Mouse (Mus musculus): ENCODE data around the gene Ttc28. TPM values are rescaled to one million over a fixed set of nuclear protein-coding genes. Genes with fewer than 3 reads are reported as not detected.
A peak's percentile ranks its signal among the peaks of the same experiment; 100 is the strongest.

Gene Ttc28
- total RNA-seq, 2 experiments from 2014 or later = 9.3 to 9.8 TPM

DNA sequence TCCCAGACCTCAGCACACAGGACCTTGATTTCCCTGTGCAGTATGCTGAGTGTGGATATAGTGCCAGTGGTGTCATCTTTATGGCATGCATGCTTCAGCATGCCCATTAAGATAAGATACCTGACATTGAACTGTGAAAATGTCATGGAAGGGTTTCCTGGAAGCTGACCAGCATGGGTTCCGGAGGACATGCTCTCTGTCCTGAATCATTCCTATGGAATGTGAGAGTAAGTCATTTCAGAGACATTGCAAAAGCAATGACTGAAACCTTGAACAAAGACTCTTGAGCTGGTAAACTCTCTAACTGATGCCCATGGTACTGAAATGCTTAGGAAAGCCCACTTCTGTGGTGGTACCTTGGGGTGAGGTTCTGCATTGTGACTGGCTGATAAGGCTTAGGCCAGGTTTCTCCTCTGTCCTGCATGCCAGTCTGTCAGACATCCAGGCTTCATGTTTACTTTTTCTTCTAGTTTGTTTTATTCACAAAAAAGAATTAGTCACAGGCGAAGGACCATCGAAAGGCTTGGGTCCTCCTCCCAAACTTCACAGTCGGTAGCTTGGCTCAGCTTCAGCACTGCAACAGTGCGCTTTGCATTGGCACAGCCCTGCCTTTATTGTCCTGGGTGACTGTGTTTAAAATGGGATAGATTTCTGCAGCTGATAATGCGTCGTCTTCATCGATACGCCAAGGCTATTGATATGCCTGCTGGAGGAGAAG, 242.9 kb downstream of the Ttc28 start:
- no peak for DNase-seq (ENCODE audit: low spot score in 2 of 2)

DNA sequence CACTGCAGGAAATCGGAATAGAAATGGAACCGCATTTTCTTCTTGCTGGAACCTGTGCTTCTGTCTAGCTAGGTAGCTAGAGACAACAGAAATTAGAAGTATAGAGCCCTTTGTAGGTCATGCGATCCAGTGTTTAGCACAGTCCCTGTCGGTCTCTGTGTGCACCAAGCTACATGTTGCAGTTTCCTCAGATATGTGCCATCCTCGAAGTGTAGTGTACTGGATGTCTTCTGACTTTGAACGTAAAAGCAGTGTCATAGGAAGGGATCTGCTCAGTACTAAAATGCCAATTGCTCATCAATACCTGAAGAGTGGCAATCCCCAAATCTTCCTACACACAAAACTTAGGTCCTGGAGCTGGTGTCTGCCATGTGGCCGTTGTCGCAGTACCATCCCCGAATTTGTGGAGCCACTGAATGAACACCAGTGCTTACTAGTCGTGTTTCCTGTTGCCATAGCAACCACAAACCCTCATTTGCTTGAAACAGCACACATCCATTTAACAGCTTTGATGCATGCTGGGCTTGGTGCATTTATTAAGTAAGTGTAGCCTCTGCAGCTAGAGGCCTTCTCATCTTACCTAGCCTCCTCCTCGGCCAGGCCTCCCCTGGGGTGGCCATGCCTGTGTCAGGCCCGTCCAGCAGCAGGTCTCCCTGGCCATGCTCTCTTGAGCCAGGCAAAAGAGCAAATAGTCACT, 243.6 kb downstream of the Ttc28 start:
- DNase-seq (ENCODE audit: low spot score in 2 of 2) = no peak

DNA sequence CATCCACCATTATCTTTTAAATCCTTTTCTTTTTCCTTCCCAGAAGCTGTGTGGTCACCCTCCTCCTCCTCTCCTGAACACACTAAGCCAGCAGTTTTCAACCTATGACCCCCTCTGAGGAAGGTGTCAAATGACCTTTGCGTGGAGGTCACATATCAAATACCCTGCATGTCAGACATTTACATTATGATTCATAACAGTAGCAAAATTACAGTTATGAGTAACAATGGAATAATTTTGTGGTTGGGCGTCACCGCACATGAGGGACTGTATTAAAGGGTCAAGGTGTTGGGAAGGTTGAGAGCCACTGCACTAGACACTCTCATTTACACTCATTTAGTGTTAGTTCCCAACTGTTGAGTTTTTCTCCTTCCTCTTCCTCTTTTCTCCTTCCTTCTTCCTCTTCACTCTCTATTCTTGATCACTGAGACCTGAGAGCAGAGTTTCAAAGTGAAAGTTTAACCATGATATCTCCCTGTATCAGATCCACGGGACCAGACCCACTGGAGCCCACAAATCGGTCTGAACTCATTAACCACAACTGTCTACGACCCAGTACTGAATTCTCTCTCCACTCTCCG, 245.1 kb downstream of the Ttc28 start:
- DNase-seq (ENCODE audit: low spot score in 2 of 2) = no peak

DNA sequence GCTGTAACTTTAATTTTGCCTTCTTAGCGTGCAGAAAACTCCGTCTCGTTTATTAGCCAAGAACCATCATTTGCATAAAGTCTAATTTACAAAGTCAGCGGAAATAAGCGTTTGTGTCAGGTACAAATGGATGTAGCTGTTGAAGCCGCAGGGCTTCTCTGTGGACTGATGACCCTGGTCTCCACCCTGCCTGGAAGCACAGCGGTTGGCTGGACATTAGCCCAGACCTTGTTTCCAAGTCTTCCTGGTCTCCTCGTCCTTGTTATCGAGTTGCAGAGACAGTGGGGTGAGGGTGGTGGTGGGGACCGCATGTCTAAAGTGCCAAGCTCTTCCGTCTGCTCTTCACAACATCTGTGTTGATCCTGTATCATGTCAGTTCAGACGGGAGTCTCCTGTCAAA, 246.1 kb downstream of the Ttc28 start:
- no peak for DNase-seq (ENCODE audit: low spot score in 2 of 2)

DNA sequence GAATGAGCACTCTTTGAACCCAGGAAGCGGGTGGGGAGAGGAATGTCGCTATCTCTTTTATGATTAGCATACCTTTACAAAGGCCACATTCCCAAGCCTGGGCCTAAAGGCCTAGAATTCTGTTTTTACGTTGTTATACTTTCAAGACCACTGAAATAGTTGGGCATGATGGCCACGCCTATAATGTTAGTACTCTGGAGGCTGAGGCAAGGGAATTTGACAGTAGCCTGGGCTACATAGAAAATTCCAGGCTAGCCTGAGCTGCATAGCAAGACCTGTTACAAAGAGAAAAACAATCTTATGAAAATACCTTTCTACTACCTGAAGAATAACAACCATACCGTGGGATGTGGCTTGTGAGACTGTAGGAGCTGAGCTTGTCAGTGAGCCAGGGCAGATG, 248.2 kb downstream of the Ttc28 start:
- DNase-seq (ENCODE audit: low spot score in 2 of 2) = no peak

DNA sequence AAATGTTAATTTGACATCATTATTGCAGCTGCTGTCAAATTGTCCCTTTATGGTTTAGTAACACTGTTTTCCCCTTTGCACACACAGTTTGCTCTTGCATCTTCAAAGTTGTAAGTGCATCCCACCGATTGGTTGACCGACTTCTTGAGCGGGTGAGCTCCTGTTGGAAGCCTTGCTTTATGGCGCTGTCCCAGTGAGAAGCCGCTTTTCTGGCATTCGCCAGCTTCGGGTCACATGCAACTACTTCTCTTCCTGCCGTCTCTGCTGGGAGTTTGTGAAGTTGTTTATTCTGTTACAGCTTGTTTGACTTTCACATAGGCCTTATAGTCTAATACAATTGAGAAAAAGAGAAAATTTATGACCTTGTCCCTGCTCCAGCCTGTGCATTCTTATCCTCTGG, 250.5 kb downstream of the Ttc28 start:
- DNase-seq (ENCODE audit: low spot score in 2 of 2) = no peak

DNA sequence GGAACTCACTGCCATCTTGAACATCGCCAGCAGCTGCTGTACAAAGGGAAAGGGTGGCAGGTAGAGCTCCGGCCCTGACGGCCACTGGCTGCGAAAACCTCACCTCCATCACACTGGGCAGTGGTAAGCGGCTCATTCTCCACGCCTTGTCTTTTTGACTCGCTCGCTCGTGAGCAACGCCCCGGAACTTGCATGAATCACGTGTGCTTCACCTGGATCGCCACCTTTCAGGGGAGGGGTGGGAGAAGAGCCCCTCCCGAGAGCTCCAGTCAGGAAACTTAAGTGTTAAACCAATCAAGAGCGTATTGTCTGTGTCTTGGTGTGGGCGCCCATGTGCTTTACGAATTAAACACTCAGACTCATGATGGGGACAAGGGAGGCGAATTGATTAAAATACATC, 252.0 kb downstream of the Ttc28 start:
- no peak for DNase-seq (ENCODE audit: low spot score in 2 of 2)

DNA sequence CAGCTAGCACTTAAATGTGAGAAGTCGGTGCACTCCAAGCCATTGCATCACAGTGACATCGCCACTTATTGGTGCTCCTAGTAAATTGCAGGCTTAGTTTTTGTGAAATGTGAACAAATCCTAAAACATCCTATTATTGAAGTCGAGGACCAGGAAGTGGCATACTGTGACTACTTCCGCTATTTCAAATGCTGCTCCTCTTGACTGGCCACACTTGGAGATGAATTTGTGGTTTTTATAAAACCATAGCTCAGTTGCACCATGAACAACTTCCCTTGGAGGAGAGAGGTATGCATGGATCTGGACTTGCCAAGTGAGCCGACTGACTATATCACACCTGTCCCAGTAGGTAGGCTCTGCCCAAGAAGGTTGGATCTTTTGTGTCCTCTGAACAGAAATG, 253.5 kb downstream of the Ttc28 start:
- DNase-seq (ENCODE audit: low spot score in 2 of 2) = no peak

DNA sequence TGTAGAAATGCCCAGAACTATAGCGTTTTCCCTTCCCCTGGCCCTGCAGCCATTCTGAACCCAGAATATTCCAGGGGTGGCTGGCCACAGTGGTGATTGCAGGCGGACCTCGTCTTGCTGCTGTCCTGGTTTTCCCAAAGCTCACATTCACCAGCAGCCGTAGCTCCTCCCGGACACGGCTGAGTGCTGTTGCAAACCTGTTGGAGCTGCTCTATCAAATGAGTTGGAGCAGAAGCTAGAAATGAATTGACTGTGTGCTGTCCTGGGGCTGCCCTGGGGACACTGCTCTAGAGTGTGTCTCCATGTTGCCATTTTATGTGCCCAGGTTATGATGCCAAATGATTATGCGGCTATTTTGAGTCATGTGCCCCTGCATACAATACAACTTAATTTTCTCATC, 254.2 kb downstream of the Ttc28 start:
- DNase-seq (ENCODE audit: low spot score in 2 of 2) = no peak

DNA sequence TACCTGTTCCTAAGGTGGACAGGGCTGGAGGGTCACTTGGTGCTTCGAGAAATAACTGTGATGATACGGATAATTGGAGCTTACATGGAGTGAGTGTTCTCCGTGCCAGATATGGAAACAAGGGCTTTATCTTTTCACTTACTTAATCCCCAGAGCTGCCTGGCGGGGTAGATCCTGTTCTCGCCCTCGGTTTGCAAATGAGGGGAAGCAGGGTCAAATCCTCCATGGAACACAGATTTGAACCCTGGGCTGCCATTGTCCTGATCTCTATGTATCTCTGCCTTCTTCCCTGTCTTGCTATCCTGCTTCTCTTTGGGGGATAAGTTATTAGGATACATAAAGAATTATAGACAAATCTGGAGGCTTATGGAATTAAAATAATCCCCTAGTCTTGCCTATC, 257.7 kb downstream of the Ttc28 start:
- DNase-seq (ENCODE audit: low spot score in 2 of 2) = no peak

DNA sequence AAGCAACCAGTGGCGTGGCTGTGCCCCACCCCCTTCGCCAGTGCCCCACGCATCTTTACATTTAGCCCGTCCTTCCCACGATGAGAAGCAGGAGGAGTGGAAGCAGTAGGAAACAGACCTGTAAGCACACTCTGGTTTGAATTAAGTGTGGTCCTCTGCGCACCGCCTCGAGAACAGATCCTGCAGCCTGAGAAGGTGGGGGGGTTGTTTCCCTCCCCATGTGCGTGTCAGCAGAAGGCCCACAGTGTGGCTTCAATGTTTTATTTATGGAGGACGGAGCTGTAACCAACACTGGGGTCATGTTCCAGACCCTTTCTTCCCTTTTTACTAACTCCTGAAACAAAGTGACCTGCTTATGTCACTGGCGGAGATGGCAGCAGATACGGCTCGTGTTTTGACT, 258.1 kb downstream of the Ttc28 start:
- no peak for DNase-seq (ENCODE audit: low spot score in 2 of 2)

DNA sequence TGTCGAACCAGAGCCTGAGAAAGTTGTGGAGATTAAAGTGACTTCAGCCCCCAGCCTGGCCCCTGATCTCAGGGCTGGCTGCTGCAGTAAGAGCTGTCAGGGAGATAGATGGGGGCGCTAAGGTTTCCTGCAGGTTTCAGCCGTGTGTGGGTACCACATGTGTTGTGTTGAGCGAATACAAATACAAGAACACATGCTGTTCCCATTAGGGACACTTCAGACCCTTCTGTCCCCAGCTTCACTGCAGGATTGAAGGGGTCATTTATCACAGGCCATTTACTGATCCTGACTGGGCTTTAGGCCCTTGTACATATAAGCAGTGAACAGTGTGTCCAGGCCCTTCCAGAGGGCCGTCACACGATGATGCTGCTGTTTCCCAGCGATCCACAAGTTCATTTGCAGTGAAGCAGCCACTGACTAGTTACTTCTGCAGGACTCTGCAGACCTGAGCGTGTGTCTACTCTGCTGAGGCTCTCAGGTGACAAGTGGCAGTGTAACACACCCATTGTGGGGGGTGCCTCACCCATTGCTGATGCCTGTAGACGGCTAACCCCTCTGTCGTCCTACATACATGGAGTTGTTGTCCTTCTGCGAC, 258.7 kb downstream of the Ttc28 start:
- no peak for DNase-seq (ENCODE audit: low spot score in 2 of 2)

DNA sequence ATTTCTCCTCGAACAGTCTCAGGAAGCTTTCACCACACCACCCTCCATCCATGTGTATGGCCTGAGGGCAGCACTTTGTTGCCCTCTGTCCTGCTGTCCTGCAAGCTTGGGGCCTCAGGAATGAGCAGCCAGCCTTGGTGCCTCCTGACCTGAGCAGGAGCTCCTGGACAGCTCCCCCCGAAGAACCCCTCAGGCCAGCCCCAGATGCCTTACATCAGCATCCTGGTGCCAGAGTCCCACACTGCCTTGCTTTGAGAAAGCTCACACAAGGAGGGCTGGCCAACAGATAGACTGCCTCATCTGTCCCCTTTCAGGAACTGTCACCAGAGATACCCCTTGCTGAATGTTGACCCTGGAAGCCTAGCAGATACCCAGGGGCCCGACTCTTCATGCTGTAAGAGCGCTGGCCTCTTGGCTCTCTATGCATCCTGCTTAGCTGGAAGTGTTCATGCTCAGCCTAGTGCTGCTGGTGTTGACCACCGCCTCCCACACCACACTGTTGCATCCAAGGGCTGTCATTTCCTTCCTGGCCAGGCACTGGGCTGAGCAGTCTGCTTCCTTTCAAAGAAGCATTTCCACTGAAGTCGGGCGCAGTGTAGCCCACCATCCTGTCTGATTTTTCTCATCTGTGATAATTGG, 259.4 kb downstream of the Ttc28 start:
- DNase-seq (ENCODE audit: low spot score in 2 of 2) = no peak

DNA sequence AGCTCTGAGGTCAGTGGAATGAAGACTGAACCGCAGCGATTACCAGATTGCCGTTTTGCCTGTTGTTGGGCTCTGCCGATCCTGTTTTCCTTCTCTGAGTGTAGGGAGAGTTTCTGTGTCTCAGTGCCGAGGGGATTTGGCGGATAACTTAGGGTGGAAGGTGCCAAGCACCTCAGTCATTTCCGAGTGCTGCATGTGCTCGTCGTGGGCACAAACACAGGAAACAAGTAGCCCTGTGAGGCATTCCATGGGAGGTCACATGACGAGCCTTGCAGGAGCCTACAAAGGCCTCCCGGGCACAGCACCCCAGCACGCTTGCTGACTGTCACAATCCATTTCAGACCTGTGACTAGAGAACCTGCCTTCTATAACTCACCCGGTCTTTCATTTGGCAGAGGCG, 260.0 kb downstream of the Ttc28 start:
- no peak for DNase-seq (ENCODE audit: low spot score in 2 of 2)

DNA sequence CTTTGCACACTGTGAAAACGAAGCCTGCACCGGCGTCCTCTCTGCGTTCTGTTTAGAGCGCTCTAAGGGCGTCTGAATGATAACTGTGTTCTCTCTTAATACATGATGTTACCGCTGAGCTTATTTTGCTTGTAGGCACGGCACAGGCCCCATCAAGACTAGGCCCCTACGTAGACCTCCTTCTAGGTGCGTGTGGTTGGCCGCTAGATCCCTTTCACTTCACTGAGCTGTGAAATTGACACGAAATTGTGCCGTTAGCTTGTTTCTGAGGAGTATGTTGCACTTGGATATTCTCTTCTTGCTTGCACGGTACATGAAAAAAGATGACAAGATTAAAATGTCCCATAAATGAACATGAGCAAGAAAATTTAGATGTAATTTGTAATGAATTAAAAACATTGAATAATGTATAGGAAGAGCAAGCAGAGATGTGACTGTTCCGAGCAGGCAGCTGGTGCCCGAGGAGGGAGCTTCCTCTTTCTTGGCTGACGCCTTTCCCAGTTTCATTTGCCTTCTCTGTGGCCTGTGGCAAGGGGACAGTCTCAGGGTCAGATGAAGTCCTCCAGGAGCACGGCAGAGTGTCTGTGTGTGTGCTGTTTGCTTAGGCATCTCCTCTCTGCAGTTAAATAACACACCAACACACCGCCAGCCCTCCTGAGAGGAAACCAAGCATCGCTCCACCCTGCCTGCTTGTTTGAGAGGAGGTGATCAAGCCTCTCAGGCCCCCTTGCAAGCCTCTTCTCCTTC, 261.7 kb downstream of the Ttc28 start:
- no peak for DNase-seq (ENCODE audit: low spot score in 2 of 2)

DNA sequence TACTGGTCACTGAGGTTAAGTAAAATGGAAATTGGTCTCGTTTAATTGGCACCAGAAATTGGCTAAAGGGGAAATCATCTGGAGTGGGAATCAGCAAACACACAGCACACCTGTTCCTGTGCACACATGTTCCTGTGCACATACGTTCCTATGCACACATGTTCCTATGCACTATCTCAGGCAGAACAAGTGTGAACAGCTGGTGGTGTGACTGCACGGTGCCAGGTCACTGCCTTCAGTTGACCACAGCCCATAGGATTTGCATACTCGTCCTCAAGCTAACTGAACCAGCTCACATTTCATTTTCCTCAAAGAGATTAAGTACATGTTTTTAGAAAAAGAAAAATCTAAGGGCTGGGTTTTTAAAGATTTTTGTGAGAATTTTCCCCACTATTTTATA, 263.2 kb downstream of the Ttc28 start:
- no peak for DNase-seq (ENCODE audit: low spot score in 2 of 2)

DNA sequence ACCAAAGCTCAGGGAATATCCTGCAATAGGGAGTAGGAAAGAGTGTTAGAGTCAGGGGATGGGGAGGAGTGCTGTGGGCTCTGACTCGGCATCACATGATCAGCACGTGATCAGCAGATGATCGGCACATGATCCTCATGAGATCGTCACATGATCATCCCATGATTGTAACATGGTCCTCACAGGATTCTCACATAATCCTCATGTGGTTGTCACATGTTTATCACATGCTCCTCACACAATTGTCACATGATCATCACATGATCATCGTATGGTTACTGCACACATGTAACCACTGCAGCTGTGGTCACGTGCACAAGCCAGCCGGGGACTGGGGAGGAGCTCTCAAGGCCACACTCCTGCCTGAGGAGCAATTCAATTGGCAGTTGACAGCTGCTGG, 264.8 kb downstream of the Ttc28 start:
- no peak for DNase-seq (ENCODE audit: low spot score in 2 of 2)

DNA sequence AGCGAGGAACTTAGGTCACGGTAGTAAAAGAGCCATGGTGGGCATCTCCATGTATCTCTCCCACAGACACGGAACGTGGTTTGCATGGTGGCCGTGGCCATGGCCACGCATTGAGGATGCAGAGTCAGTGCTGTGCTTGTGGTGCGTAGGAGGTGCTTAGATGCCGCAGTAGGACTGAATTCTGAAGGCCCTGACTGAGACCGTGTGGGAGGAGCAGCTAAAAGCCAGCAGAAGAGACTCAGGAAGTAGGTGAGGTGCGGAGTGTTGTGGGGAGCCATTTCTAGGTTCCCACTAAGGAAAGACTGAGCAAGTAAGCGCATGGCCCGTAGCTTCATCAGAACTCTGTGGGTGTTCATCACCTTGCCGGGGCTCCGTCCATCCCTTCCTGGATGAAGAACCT, 271.0 kb downstream of the Ttc28 start:
- DNase-seq (ENCODE audit: low spot score in 2 of 2) = peak; percentile 35 to 61

DNA sequence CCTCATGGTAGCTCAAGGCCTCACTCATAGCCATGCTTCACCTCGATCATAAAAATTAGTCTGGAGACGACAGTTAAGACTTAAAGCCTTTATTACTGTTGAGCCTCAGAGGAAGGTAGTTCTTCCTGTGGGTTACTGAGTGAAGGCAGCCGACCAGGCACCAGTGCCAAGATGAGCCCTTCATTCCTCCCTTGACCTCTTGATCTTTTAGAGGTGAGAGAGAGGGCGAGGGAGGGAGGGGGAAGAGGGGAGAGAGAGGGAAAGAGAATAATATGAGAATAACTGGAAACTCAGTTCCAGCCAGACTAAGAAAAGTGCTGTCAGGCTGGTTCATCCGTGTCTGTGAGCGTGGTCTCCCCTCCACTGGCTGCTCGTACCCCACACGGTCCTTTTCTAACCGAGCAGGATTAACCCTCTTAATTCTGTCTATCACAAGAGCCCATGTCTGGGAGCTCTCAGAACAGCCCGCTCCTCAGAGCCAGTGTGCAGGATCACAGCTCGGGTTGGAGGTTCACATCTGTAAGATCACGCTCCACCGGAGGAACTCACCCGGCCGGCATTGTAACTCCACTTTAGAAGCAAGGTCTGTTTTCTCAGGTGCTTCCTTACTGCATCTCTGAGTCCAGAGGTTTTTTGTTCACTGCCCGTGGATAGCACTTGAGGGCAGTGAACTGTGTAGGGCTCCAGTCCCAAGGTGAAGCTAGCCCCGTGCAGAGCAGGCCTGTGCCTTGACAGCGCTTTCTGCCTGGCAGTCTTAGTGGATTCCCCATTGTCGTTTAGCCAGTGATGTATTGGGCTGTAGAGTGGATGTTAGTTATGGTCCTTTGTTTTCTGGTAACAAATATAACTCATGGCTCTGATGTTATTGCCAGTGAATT, 272.5 kb downstream of the Ttc28 start:
- DNase-seq (ENCODE audit: low spot score in 2 of 2) = no peak

DNA sequence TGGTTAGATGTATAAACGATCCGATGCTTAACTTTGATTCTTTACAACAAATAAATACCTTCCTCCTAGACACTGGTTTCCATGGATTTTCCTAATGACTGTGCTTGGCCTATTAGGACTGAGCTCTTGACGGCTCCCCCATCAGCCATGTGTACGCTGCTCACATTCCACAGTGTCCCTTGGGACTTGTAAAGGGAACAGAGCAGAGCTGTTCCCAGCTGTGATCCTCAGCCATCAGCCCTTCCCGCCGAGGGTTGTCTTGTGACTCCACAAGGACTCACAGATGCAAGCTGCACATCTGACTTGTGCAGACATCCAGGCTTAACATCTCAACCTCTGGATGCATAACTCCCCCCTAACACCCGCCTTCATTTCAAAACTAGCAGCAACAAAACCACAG, 275.0 kb downstream of the Ttc28 start:
- no peak for DNase-seq (ENCODE audit: low spot score in 2 of 2)

Measured in left cerebral cortex, adult 18-20 months (tissue).